Mouse (Mus musculus): ENCODE data around the gene Ptx4.

Gene Ptx4

DNA sequence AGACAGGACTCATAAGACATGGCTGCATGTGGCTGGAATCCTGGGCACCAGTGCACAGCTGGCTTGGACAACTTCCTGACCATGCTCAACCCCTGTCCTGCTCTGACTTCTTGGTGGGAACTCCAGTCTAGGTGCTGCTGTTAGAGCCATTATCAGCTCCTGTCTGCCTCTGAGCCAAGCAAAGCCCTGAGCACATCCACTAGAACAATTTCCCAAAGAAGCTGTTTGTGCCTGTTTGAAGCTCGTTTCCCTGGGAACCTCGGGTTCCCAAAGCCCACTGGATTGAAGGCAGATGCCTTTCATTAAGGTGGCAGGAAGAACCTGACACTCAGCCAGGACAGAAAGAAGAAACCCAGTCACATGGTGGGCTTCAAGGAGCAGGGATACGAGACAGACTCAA is at the start of gene Ptx4:
Gene Ptx4, plus strand, starts transcription at position 355 of the 400 bp plus-strand sequence.
- no peak for DNase-seq

- peak; percentile 55 for DNase-seq
These were observed 43.7 kb upstream of the Ptx4 start for GRCm38 (mm10) chr17:25076906-25077305.

DNA sequence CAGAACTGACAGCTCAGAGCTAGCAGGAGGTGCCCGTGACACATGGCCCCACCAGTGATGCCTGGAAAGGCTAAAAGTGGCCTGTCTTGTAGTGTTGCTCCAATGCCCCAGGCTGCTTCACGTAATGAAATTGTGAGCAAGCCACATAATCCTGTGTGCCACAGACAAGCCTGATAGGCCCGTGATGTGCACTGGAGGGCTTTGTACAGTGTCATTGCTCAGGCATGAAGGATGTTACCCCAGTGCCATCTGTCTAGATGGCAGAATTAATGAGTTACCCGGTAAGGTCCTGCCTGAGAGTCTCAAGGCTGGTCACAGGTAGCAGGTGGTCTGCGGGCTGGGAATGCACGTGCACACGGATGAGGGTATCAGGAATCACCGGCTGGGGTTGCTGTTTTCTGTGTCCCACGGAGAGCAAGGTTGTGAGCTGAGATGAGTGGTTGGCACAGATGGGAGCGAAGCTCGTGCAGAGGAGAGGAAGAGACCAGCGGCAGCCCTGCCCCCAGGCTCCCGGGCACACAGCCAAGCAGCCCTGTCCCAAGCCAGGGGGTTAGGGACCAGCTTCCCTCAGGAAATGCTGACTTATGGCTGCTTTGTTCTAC is 42.7 kb upstream of the Ptx4 start:
- peak; percentile 85 to 87 for DNase-seq

DNA sequence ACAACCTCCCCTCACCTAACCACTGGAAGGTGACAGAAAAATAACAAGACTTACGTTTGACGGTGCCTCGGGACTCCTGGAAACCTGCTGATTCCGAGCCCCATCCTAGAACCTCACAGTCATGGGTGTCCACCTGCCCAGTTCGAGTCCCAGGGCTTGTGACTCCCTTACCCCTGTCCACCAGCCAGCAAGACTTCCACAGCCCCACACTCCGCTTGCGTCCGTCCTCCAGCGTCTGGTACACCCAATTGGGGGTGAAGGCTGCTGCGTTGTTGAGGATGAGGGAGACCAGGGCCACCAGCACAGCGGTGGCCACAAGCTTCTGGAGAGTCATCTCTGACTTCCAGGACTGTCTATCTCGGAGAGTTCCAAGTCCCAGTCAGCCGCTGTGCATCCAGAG is 40.4 kb upstream of the Ptx4 start:
- no peak for DNase-seq

- no peak for DNase-seq
These were observed 39.6 kb upstream of the Ptx4 start for GRCm38 (mm10) chr17:25080960-25081381.

DNA sequence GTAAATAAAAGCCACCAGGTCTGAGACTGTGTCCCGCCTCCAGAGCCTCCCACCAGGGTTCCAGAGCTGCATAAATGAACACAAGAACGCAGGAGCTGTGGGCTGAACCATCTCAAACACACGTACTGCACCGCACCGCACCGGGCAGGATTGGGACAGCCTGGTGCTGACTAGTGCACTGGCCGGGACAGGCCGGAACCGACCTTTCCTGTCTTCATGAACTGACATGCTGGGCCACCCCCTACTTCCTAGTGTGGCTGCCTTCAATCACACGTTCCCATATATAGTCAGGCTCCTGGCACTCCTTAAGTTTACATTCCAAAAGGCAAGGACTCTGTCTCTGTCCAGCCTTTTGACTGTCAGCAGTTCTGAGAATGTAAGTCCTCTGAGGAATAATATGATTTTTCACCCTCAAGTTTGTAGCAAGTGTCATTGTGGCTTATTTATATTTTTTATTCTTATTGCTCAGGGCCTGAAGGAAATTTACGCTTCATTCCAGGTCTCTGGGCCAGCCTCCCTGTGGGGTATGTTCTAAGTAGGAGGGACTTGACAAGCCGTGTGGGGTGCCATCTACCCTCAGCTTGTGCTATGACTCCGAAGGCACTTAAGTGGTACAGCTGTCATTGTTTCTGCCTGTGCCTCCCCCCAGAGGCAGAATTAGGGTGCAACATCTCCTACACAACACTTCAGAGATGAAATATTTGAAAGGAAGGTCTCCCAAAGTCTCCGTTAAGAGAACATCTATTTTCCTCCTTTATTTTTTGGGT is 38.3 kb upstream of the Ptx4 start:
- DNase-seq = no peak

- DNase-seq = no peak
These were observed 37.7 kb upstream of the Ptx4 start for GRCm38 (mm10) chr17:25082887-25083286.

GRCm38 (mm10) chr17:25083444-25083931 is 37.1 kb upstream of the Ptx4 start, which contains the start of gene Tmem204:
Gene Tmem204, minus strand, starts transcription at chr17:25083591.
- DNase-seq = no peak

GRCm38 (mm10) chr17:25084835-25085385 is 35.6 kb upstream of the Ptx4 start:
- DNase-seq = no peak

- DNase-seq = no peak
These were observed 33.8 kb upstream of the Ptx4 start for GRCm38 (mm10) chr17:25086724-25087123.

- no peak for DNase-seq
These were observed 31.4 kb upstream of the Ptx4 start for GRCm38 (mm10) chr17:25089158-25089557.

- no peak for DNase-seq
These were observed 30.1 kb upstream of the Ptx4 start for GRCm38 (mm10) chr17:25090450-25090849.

- peak in 1 of 2 experiments; percentile 37 for DNase-seq
These were observed 24.3 kb upstream of the Ptx4 start for GRCm38 (mm10) chr17:25096221-25096620.

DNA sequence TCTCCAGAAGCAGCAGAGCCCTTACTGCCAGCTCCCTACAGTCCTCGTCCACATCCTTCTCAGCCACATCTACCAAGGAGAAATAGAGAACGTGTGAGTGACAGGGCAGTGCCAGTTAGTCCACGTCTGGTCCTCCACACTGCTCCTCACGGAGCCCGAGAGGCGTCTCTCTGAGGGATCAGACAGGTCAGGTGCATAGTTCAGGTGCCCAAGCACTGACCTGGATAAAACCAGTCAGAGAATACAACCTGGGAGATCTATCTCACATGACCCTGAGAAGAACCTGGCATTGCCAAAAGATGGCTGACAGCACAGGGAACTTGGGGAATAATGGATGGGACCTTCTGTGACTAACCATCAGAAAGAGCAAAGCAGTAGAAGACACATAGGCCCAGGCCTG is 20.5 kb upstream of the Ptx4 start:
- no peak for DNase-seq

- DNase-seq = no peak
These were observed 19.2 kb upstream of the Ptx4 start for GRCm38 (mm10) chr17:25101338-25101737.

- DNase-seq = peak; percentile 64 to 72
These were observed 12.8 kb upstream of the Ptx4 start for GRCm38 (mm10) chr17:25107786-25108185.

DNA sequence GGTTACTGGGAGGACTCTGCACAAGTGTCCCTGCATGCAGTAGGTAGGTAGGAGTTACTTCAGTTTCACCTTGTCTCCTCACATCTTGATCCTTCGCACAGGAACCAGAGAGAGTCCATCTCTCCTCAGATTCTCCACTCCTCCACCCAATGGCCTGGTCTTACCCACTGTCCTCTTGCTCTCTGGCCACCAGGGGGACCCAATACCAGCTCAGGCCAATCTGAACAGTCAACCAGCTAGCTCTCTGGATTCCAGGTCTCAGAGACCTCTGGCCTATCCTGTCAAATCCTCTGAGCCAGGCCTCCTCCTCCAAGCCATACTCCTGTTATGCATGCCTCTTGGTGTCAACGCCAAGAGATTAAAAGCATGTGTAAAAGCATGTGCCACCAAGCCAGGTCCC is 11.0 kb upstream of the Ptx4 start:
- DNase-seq = peak; percentile 67 to 77

DNA sequence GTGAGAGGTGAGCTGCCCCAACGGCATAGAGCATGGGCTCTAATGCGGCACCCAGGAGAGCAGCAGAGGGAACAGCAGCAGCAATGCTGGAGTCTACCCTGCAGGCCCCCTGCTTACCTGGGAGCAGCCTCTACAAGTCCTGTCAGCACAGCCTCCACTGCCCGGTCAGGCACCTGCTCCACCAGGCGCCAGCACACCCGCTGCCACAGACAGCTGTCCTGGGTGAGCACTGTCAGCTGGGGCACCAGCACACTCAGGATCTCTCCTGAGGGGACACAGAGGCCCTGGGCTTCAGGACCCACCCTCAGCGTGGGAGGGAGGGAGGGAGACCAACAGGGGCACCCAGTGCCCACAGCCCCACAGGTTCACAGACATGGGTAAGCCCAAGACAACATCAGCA is 10.0 kb upstream of the Ptx4 start:
- peak in 1 of 2 experiments; percentile 19 for DNase-seq

DNA sequence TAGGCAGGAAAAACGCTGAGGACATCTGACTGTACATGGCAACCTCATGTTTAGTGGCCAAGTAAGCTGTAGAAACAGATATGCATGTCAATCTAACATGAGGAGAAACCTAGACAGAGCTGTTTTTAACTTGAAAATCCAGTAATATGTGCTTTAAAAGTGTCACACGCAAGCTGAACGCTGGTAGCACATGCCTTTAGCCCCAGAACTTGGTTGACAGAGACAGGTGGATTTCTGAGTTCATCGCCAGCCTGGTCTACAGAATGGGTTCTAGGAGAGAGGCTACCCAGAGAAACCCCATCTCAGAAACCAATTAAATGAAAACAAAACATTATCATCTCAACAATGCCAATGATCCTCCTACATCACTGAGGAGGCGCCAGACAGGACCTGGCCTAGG is 9.3 kb upstream of the Ptx4 start:
- no peak for DNase-seq

GRCm38 (mm10) chr17:25111739-25112422 is 8.7 kb upstream of the Ptx4 start:
- peak; percentile 90 for DNase-seq

DNA sequence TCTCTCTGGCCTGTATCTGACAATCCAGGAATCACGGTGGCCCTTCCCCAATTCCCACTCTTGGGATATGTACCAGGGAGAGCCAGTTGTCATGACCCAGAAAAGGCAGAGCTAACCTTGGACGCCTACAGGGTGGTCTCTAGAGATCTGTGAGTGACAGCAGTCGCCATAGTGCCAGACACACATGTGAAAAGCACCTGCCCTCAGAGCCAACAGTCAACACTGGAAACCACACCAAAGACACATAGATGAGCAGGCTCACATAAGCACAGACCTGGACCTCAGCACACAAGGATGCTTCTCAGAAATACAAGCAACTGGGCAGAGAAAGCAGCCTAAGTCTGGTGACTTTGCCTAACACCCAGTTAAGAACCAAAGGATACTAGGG is 8.1 kb upstream of the Ptx4 start:
- no peak for DNase-seq

DNA sequence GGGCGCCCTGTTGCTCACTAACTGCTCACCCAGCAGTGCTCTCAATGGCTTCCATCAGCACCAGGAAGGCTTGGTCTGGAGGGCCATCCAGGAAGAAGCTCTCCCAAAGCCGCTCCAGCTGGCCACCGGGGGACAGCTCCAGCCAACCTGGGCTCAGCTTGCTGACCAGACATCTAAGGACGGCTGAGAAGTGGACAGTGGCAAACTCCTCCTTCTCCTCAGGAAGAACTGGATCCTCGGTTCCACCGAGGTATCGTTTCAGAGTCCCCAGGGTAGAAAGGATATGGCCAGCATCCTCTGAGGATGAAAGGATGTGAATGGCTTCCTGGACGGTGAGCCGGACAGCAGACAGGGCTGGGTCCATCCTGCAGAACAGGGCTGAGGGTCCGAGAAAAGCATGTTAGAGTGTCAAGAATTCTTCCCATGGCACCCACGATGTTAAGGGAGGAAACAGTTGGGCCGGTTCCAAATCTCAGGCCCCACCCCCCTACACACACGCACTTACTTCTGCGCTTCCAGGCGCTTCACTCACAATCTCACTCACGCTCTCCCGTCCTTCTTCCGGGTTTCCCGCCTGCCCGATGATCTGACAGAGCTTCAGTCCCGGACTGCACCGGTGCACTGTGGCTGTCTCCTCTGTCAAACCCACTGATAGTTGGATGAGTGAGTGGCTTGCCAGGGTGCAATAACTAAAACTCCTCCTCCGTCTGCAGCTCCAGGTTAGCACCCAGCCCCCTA is 5.5 kb upstream of the Ptx4 start:
- DNase-seq = peak; percentile 24 to 56

Measured in cerebellum, postnatal 14 days (tissue).